Mouse (Mus musculus) stomach, embryonic 16.5 days (tissue): ENCODE results near the gene Rap1gap2. TPM values are rescaled to one million over a fixed set of nuclear protein-coding genes. Genes with fewer than 3 reads are reported as not detected.
A peak's percentile ranks its signal among the peaks of the same experiment; 100 is the strongest.

ENCODE experiments used
- ATAC-seq: fragments of 200-750 bp; cut with Nextera tagmentation; 2 replicates; pipeline ENCODE4 v1.8.0; 2017; ENCODE audit warnings: moderate number of reproducible peaks, moderate TSS enrichment; ENCODE audit not compliant: insufficient read depth, low FRiP score
- H3K27ac ChIP-seq: fragments of 300-500 bp; sonication (generic); 2 replicates; pipeline ENCODE4 v1.5.1; 2014; ENCODE audit warnings: low read length
- H3K27me3 ChIP-seq: fragments of 300-500 bp; sonication (generic); 2 replicates; pipeline ENCODE4 v1.6.1; 2014; ENCODE audit warnings: low read length, control low read depth, mixed read lengths; ENCODE audit not compliant: control insufficient read depth, insufficient read depth
- H3K36me3 ChIP-seq: fragments of 300-500 bp; sonication (generic); 2 replicates; pipeline ENCODE4 v1.6.1; 2014; ENCODE audit warnings: low read length; ENCODE audit not compliant: control insufficient read depth, insufficient read depth
- H3K4me1 ChIP-seq: fragments of 300-500 bp; sonication (generic); 2 replicates; pipeline ENCODE4 v1.6.1; 2014; ENCODE audit warnings: low read length, control low read depth, mixed read lengths; ENCODE audit not compliant: control insufficient read depth, insufficient read depth
- H3K4me2 ChIP-seq: fragments of 300-500 bp; sonication (generic); 2 replicates; pipeline ENCODE4 v1.6.1; 2014; ENCODE audit warnings: low read depth, low read length, mixed read lengths
- H3K4me3 ChIP-seq: fragments of 300-500 bp; sonication (generic); replicated peaks from 2 replicates; pipeline ENCODE4 v1.5.1; 2014; ENCODE audit warnings: mild to moderate bottlenecking, low read length
- H3K9ac ChIP-seq: fragments of 300-500 bp; sonication (generic); 2 replicates; pipeline ENCODE4 v1.6.1; 2014; ENCODE audit warnings: low read length
- H3K9me3 ChIP-seq: fragments of 300-500 bp; sonication (generic); replicated peaks from 2 replicates; pipeline ENCODE4 v1.6.1; 2016; ENCODE audit warnings: low read length, control low read depth; ENCODE audit not compliant: control insufficient read depth
- WGBS: fragments of 180-500 bp; shearing (Covaris S2); extraction: QIAGEN DNeasy Blood & Tissue Kit; methylation state at CpG from one replicate; pipeline ENCODE4 v1.1.7; 2014; 5-methylcytosine and 5-hydroxymethylcytosine counted together
- polyA plus RNA-seq: library from polyadenylated mRNA; unstranded; fragments of >200 nt; fragmentation: Nextera tagmentation; extraction: Ambion mirVana; gene quantifications from 2 replicates; pipeline ENCODE4 v1.2.1, GENCODE M21; 2015

Rap1gap2 gene
- polyA plus RNA-seq, 1 experiment from 2014 or later: 11.8 TPM

GRCm38 (mm10) chr11:74526180-74527158 lies 84.2 kb downstream of the Rap1gap2 start:
- Histone ChIP-seq H3K27ac (no peak overlapping the region), H3K27me3 (peaks cover 21% of the 10 kb centered on the region), H3K4me2 (peak overlapping the region; percentile 44), H3K9ac (0 out of 2 replicates have a peak overlapping the region, but pooled peaks have one; percentile 11), H3K4me3 (peak overlapping the region; percentile 4; the same call in 1 of the 2 replicates), H3K9me3 (no peaks in the 10 kb centered on the region), H3K4me1 (peaks cover 35% of the 10 kb centered on the region), H3K36me3 (no peaks in the 10 kb centered on the region)
- WGBS: 15% methylated on average over 18 of the region's 18 CpGs
- no peak for ATAC-seq

GRCm38 (mm10) chr11:74525605-74526004 lies 85.1 kb downstream of the Rap1gap2 start:
- WGBS: 54% methylated on average over 9 of the region's 9 CpGs
- Histone ChIP-seq H3K4me2 (no peak overlapping the region), H3K9ac (no peak overlapping the region), H3K27ac (no peak overlapping the region), H3K27me3 (peaks cover 21% of the 10 kb centered on the region), H3K9me3 (no peaks in the 10 kb centered on the region), H3K4me1 (peaks cover 28% of the 10 kb centered on the region), H3K4me3 (no peak overlapping the region), H3K36me3 (no peaks in the 10 kb centered on the region)
- ATAC-seq: no peak

GRCm38 (mm10) chr11:74525205-74525604 lies 85.5 kb downstream of the Rap1gap2 start:
- ATAC-seq: no peak
- no peaks in the 10 kb centered on the region for H3K36me3 ChIP-seq
- no peak overlapping the region for H3K4me3 ChIP-seq
- H3K27ac ChIP-seq: no peak overlapping the region
- peaks cover 21% of the 10 kb centered on the region for H3K27me3 ChIP-seq
- no peaks in the 10 kb centered on the region for H3K9me3 ChIP-seq
- peaks cover 27% of the 10 kb centered on the region for H3K4me1 ChIP-seq
- whole genome bisulfite sequencing: 76% methylated on average over 7 of the region's 7 CpGs
- no peak overlapping the region for H3K4me2 ChIP-seq
- no peak overlapping the region for H3K9ac ChIP-seq

- Histone ChIP-seq H3K4me2 (no peak overlapping the region), H3K4me1 (peaks cover 27% of the 10 kb centered on the region), H3K4me3 (no peak overlapping the region), H3K36me3 (no peaks in the 10 kb centered on the region), H3K27ac (no peak overlapping the region), H3K9ac (0 out of 2 replicates have a peak overlapping the region, but pooled peaks have one; percentile 2), H3K9me3 (no peaks in the 10 kb centered on the region), H3K27me3 (peaks cover 21% of the 10 kb centered on the region)
- ATAC-seq: no peak
- 56% methylated on average over 9 of the region's 9 CpGs for WGBS
Measured at GRCm38 (mm10) chr11:74524050-74524965, 86.4 kb downstream of the Rap1gap2 start.

GRCm38 (mm10) chr11:74523210-74523951 lies 87.3 kb downstream of the Rap1gap2 start:
- Histone ChIP-seq H3K9me3 (no peaks in the 10 kb centered on the region), H3K4me1 (peaks cover 27% of the 10 kb centered on the region), H3K4me2 (peak overlapping the region; percentile 96), H3K4me3 (peak overlapping the region; percentile 67), H3K27me3 (peaks cover 21% of the 10 kb centered on the region), H3K27ac (peak overlapping the region; percentile 70), H3K9ac (peak overlapping the region; percentile 79), H3K36me3 (no peaks in the 10 kb centered on the region)
- 9% methylated on average over 30 of the region's 30 CpGs for WGBS
- no peak for ATAC-seq

GRCm38 (mm10) chr11:74522487-74523209 lies 88.1 kb downstream of the Rap1gap2 start:
- peak overlapping the region; percentile 79 for H3K9ac ChIP-seq
- H3K27ac ChIP-seq: peak overlapping the region; percentile 70
- H3K4me3 ChIP-seq: peak overlapping the region; percentile 67
- no peaks in the 10 kb centered on the region for H3K9me3 ChIP-seq
- H3K4me1 ChIP-seq: peaks cover 27% of the 10 kb centered on the region
- ATAC-seq: peak; percentile 87
- H3K27me3 ChIP-seq: peaks cover 21% of the 10 kb centered on the region
- no peaks in the 10 kb centered on the region for H3K36me3 ChIP-seq
- peak overlapping the region; percentile 96 for H3K4me2 ChIP-seq
- WGBS: under 1% methylated on average over 76 of the region's 87 CpGs

- peaks cover 21% of the 10 kb centered on the region for H3K27me3 ChIP-seq
- H3K9me3 ChIP-seq: no peaks in the 10 kb centered on the region
- peaks cover 26% of the 10 kb centered on the region for H3K4me1 ChIP-seq
- peak overlapping the region; percentile 70 for H3K27ac ChIP-seq
- peak overlapping the region; percentile 79 for H3K9ac ChIP-seq
- peak overlapping the region; percentile 67 for H3K4me3 ChIP-seq
- under 1% methylated on average over 29 of the region's 29 CpGs for WGBS
- peak overlapping the region; percentile 96 for H3K4me2 ChIP-seq
- no peak for ATAC-seq
- H3K36me3 ChIP-seq: no peaks in the 10 kb centered on the region
Measured at GRCm38 (mm10) chr11:74521981-74522486, 88.7 kb downstream of the Rap1gap2 start.

- Histone ChIP-seq H3K9me3 (no peaks in the 10 kb centered on the region), H3K36me3 (no peaks in the 10 kb centered on the region), H3K4me1 (peaks cover 20% of the 10 kb centered on the region), H3K4me2 (peak overlapping the region; percentile 96; the same call in 1 of the 2 replicates), H3K27me3 (peaks cover 20% of the 10 kb centered on the region), H3K27ac (no peak overlapping the region), H3K9ac (no peak overlapping the region), H3K4me3 (0 out of 2 replicates have a peak overlapping the region, but pooled peaks have one; percentile 2)
- ATAC-seq: no peak
- WGBS: 76% methylated on average over 3 of the region's 3 CpGs
Measured at GRCm38 (mm10) chr11:74520201-74520600, 90.5 kb downstream of the Rap1gap2 start.
